Comparison of ENCODE assay signal across 8 mouse cellular contexts in the genomic region with DNA sequence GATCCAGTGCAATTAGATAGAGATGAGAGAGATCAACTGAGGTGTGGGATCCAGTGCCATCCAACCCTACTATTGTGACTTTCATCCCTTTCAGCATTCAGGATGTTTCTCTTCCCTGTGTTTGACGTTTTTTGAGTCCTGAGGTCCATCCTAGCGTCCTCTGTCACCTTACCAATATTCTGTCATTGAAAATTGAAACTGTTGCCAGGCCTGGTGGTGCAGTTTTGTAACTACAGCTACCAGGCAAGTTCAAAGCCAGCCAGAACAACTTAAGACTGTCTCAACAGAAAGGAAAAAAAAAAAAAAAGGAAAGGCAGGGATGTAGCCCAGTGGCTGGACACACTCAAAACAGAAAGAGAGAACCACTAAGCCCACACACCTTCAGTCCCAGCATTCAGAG. TPM values are rescaled to one million over a fixed set of nuclear protein-coding genes. Genes with fewer than 3 reads are reported as not detected.
A peak's percentile ranks its signal among the peaks of the same experiment; 100 is the strongest.
DNase-seq lines count a peak whose midpoint lies in the region; ATAC-seq and TF ChIP-seq lines count a peak whose summit lies in the region.

No protein-coding gene starts in this region.

- H3K4me3 ChIP-seq in heart, embryonic 13.5 days = peak overlapping the region; percentile 69
- H3K4me3 ChIP-seq in embryonic fibroblast, embryonic 13.5 days (ENCODE audit: insufficient read depth, low read length) = peak overlapping the region; percentile 85
- H3K4me3 ChIP-seq in liver, postnatal 0 days (ENCODE audit: low read depth, low read length) = 0 out of 2 replicates have a peak overlapping the region, but pooled peaks have one; percentile 89

- peak overlapping the region; percentile 99 for H3K27ac ChIP-seq in heart, embryonic 13.5 days (replicated peaks)
- no peak overlapping the region for H3K27ac ChIP-seq in embryonic fibroblast, embryonic 13.5 days (ENCODE audit: insufficient read depth, low read length)
- 0 out of 2 replicates have a peak overlapping the region, but pooled peaks have one; percentile 29 for H3K27ac ChIP-seq in liver, postnatal 0 days (ENCODE audit: low read depth)

- no peaks in the 10 kb centered on the region for H3K9me3 ChIP-seq in heart, embryonic 13.5 days
- no peaks in the 10 kb centered on the region for H3K9me3 ChIP-seq in liver, postnatal 0 days (ENCODE audit: low read length)

- intact Hi-C loops in left cerebral cortex, postnatal 10 days (cut with DNase I) = no loop called here

- H3K4me2 ChIP-seq in heart, embryonic 13.5 days = peak overlapping the region; percentile 91
- H3K4me2 ChIP-seq in liver, postnatal 0 days (ENCODE audit: low read depth, low read length) = peak overlapping the region; percentile 93

- no peak for ATAC-seq in heart, embryonic 13.5 days (ENCODE audit: extremely low read depth, insufficient number of reproducible peaks, low FRiP score, low TSS enrichment)
- no peak for ATAC-seq in liver, postnatal 0 days

- DNase-seq in heart, adult 18-20 months = no peak
- DNase-seq in CD4-positive helper T cell, adult 2 months (ENCODE audit: low read depth, low spot score) = peak; percentile 53
- DNase-seq in liver, postnatal 0 days = no peak
- DNase-seq in frontal cortex, postnatal 25 days (ENCODE audit: low spot score in 2 of 2) = no peak
- no peak for DNase-seq in left cerebral cortex, postnatal 10 days (ENCODE audit: extremely low spot score in 1 of 2, low spot score in 2 of 2)
- DNase-seq in kidney, postnatal 10 days = no peak

- WGBS in heart, embryonic 13.5 days = 83% methylated on average over 2 of the region's 2 CpGs
- WGBS in liver, postnatal 0 days (ENCODE audit: insufficient replicate concordance) = 57% methylated on average over 2 of the region's 2 CpGs

- no peak for TF ChIP-seq CTCF in embryonic fibroblast, embryonic 13.5 days (IDR thresholded peaks at IDR 0.05; ENCODE audit: borderline replicate concordance, insufficient read depth, low read length)
- no peak for TF ChIP-seq CTCF in liver, postnatal 0 days (IDR thresholded peaks at IDR 0.05; ENCODE audit: low read depth)

- H3K9ac ChIP-seq in heart, embryonic 13.5 days = peak overlapping the region; percentile 92
- H3K9ac ChIP-seq in liver, postnatal 0 days (replicated peaks) = 0 out of 2 replicates have a peak overlapping the region, but pooled peaks have one; percentile 91

- H3K27me3 ChIP-seq in heart, embryonic 13.5 days (replicated peaks) = no peaks in the 10 kb centered on the region
- no peaks in the 10 kb centered on the region for H3K27me3 ChIP-seq in liver, postnatal 0 days (ENCODE audit: insufficient read depth, low read length)

- TF ChIP-seq POLR2A in embryonic fibroblast, embryonic 13.5 days (IDR thresholded peaks at IDR 0.05; ENCODE audit: low read depth, low read length) = no peak

- TF ChIP-seq EP300 in liver, postnatal 0 days (IDR thresholded peaks at IDR 0.05; ENCODE audit: low read depth) = no peak

- peaks cover 22% of the 10 kb centered on the region for H3K36me3 ChIP-seq in heart, embryonic 13.5 days
- peaks cover 17% of the 10 kb centered on the region for H3K36me3 ChIP-seq in liver, postnatal 0 days (replicated peaks; ENCODE audit: insufficient read depth, low read length)

- peaks cover 68% of the 10 kb centered on the region for H3K4me1 ChIP-seq in heart, embryonic 13.5 days
- 0 out of 2 replicates have a peak, but pooled peaks cover 5% of the 10 kb centered on the region for H3K4me1 ChIP-seq in embryonic fibroblast, embryonic 13.5 days (ENCODE audit: control insufficient read depth, insufficient read depth, low read length)
- H3K4me1 ChIP-seq in liver, postnatal 0 days (ENCODE audit: insufficient read depth) = peaks cover 33% of the 10 kb centered on the region

RNA-seq across cellular contexts. Expression of gene Myl6, which starts 1.3 kb away (rescaled TPM):
- 1,202 and 1,344 TPM in 2 replicates for polyA plus RNA-seq in heart, embryonic 13.5 days (2015; fragmentation: Nextera tagmentation; extraction: Ambion mirVana)
- total RNA-seq in heart, adult 18-20 months (2021) = 100 to 1,000 TPM; 253 to 273 TPM
- polyA plus RNA-seq in embryonic fibroblast, embryonic 13.5 days (2011; ENCODE audit: insufficient read length, low read depth, missing spikeins) = 2,243 and 2,568 TPM in 2 replicates
- polyA plus RNA-seq in liver, postnatal 0 days (2015; fragmentation: Nextera tagmentation; extraction: Ambion mirVana) = 437 and 442 TPM in 2 replicates
- 100 to 1,000 TPM; 602 to 610 TPM for total RNA-seq in left cerebral cortex, postnatal 10 days (2021)

RNA-seq across cellular contexts. Expression of gene Myl6b, which starts 3.2 kb away (rescaled TPM):
- 3.2 and 4.5 TPM in 2 replicates for polyA plus RNA-seq in heart, embryonic 13.5 days (2015; fragmentation: Nextera tagmentation; extraction: Ambion mirVana)
- 1 to 10 TPM; 3.2 to 3.3 TPM for total RNA-seq in heart, adult 18-20 months (2021)
- 9.4 and 10.6 TPM in 2 replicates for polyA plus RNA-seq in embryonic fibroblast, embryonic 13.5 days (2011; ENCODE audit: insufficient read length, low read depth, missing spikeins)
- polyA plus RNA-seq in liver, postnatal 0 days (2015; fragmentation: Nextera tagmentation; extraction: Ambion mirVana) = 1.5 and 1.7 TPM in 2 replicates
- 10 to 100 TPM; 30.9 to 34.1 TPM for total RNA-seq in left cerebral cortex, postnatal 10 days (2021)

RNA-seq across cellular contexts. Expression of gene Esyt1, which starts 30.4 kb away (rescaled TPM):
- 17.2 and 17.3 TPM in 2 replicates for polyA plus RNA-seq in heart, embryonic 13.5 days (2015; fragmentation: Nextera tagmentation; extraction: Ambion mirVana)
- 10 to 100 TPM; 15.9 to 19.9 TPM for total RNA-seq in heart, adult 18-20 months (2021)
- 75.2 and 83.3 TPM in 2 replicates for polyA plus RNA-seq in embryonic fibroblast, embryonic 13.5 days (2011; ENCODE audit: insufficient read length, low read depth, missing spikeins)
- polyA plus RNA-seq in liver, postnatal 0 days (2015; fragmentation: Nextera tagmentation; extraction: Ambion mirVana) = 6.6 and 7.6 TPM in 2 replicates
- total RNA-seq in left cerebral cortex, postnatal 10 days (2021) = 1 to 10 TPM; 8.9 to 9.3 TPM

RNA-seq across cellular contexts. Expression of gene Smarcc2, which starts 36.2 kb away (rescaled TPM):
- polyA plus RNA-seq in heart, embryonic 13.5 days (2015; fragmentation: Nextera tagmentation; extraction: Ambion mirVana) = 55.2 and 57.1 TPM in 2 replicates
- total RNA-seq in heart, adult 18-20 months (2021) = 10 to 100 TPM; 75.4 to 75.8 TPM
- polyA plus RNA-seq in embryonic fibroblast, embryonic 13.5 days (2011; ENCODE audit: insufficient read length, low read depth, missing spikeins) = 100 and 117 TPM in 2 replicates
- 13.4 and 14.7 TPM in 2 replicates for polyA plus RNA-seq in liver, postnatal 0 days (2015; fragmentation: Nextera tagmentation; extraction: Ambion mirVana)
- total RNA-seq in left cerebral cortex, postnatal 10 days (2021) = 100 to 1,000 TPM; 204 to 226 TPM

RNA-seq across cellular contexts. Expression of gene Zc3h10, which starts 52.3 kb away (rescaled TPM):
- polyA plus RNA-seq in heart, embryonic 13.5 days (2015; fragmentation: Nextera tagmentation; extraction: Ambion mirVana) = 7.6 and 9.4 TPM in 2 replicates
- total RNA-seq in heart, adult 18-20 months (2021) = 1 to 10 TPM; 7.7 to 8.2 TPM
- polyA plus RNA-seq in embryonic fibroblast, embryonic 13.5 days (2011; ENCODE audit: insufficient read length, low read depth, missing spikeins) = 4.7 and 6.0 TPM in 2 replicates
- polyA plus RNA-seq in liver, postnatal 0 days (2015; fragmentation: Nextera tagmentation; extraction: Ambion mirVana) = 5.0 and 5.4 TPM in 2 replicates
- total RNA-seq in left cerebral cortex, postnatal 10 days (2021) = 10 to 100 TPM; 10.8 to 10.9 TPM
